Mouse (Mus musculus) megakaryocyte, embryonic 14.5 days (primary cell): ENCODE measurements around the gene Tpgs1.

Experiments used
- FLI1 ChIP-seq: IDR thresholded peaks from 2 replicates; pipeline ENCODE4 v1.6.1; 2012; ENCODE audit warnings: low read length, inconsistent platforms, mixed read lengths
- GATA1 ChIP-seq: IDR thresholded peaks from 3 replicates; pipeline ENCODE4 v1.6.1; 2012; ENCODE audit warnings: mixed read lengths, low read length, inconsistent platforms, borderline replicate concordance

DNA sequence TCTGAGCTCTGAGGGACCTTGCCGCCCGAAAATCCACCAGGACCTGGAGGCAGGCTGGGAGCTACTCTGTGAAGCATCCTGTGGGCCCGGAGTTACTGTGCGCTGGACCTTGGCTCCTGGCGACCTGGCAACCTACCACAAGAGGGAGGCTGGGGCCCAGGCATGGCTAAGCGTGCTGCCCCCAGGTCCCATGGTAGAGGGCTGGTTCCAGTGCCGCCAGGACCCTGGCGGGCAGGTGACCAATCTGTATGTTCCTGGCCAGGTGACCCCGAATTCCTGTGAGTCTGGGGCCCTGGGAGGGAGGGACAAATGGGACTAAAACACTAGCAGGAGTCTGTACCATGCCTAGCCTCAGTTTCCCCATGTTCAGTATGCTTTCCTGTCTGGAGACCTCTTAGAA, 2.7 kb upstream of the Tpgs1 start:
- TF ChIP-seq GATA1, result no peak
- TF ChIP-seq FLI1, result no peak
